Mouse (Mus musculus) heart, postnatal 0 days (tissue): ENCODE data around the gene Slc12a4. TPM values are rescaled to one million over a fixed set of nuclear protein-coding genes. Genes with fewer than 3 reads are reported as not detected.

Experiments
- ATAC-seq: fragments of 200-750 bp; cut with Nextera tagmentation; 2 replicates; pipeline ENCODE4 v1.8.0; 2017; ENCODE audit warnings: low read depth, moderate number of reproducible peaks, moderate library complexity; ENCODE audit not compliant: insufficient read depth
- DNase-seq: peaks from one replicate; pipeline ENCODE4 v3.0.0-alpha.2; 2016; ENCODE audit warnings: low spot score
- H3K27ac ChIP-seq: fragments of 300-500 bp; sonication (generic); 2 replicates; pipeline ENCODE4 v1.5.1; 2014; ENCODE audit warnings: low read depth, mild to moderate bottlenecking
- H3K27me3 ChIP-seq: fragments of 300-500 bp; sonication (generic); 2 replicates; pipeline ENCODE4 v1.6.1; 2014; ENCODE audit warnings: low read length, mixed read lengths; ENCODE audit not compliant: control insufficient read depth, insufficient read depth
- H3K36me3 ChIP-seq: fragments of 300-500 bp; sonication (generic); replicated peaks from 2 replicates; pipeline ENCODE4 v1.6.1; 2014; ENCODE audit warnings: low read length, mixed read lengths; ENCODE audit not compliant: control insufficient read depth, insufficient read depth
- H3K4me1 ChIP-seq: fragments of 300-500 bp; sonication (generic); 2 replicates; pipeline ENCODE4 v1.6.1; 2014; ENCODE audit warnings: antibody characterized with exemption; ENCODE audit not compliant: control insufficient read depth, insufficient read depth
- H3K4me2 ChIP-seq: fragments of 300-500 bp; sonication (generic); 2 replicates; pipeline ENCODE4 v1.6.1; 2014; ENCODE audit warnings: low read depth, mild to moderate bottlenecking, low read length, moderate library complexity
- H3K4me3 ChIP-seq: fragments of 300-500 bp; sonication (generic); 2 replicates; pipeline ENCODE4 v1.5.1; 2014; ENCODE audit warnings: low read depth, low read length
- H3K9ac ChIP-seq: fragments of 300-500 bp; sonication (generic); replicated peaks from 2 replicates; pipeline ENCODE4 v1.6.1; 2014; ENCODE audit warnings: low read depth, low read length, mixed read lengths
- H3K9me3 ChIP-seq: fragments of 300-500 bp; sonication (generic); replicated peaks from 2 replicates; pipeline ENCODE4 v1.6.1; 2016; ENCODE audit warnings: low read length; ENCODE audit not compliant: control insufficient read depth
- CTCF ChIP-seq: IDR thresholded peaks from 2 replicates; pipeline ENCODE4 v1.5.1; 2016; ENCODE audit warnings: antibody characterized with exemption, control low read depth, low read depth
- EP300 ChIP-seq: IDR thresholded peaks from 2 replicates; pipeline ENCODE4 v1.6.1; 2016; ENCODE audit warnings: antibody characterized with exemption, low read depth
- WGBS: fragments of 180-500 bp; shearing (Covaris S2); extraction: QIAGEN DNeasy Blood & Tissue Kit; methylation state at CpG from one replicate; pipeline ENCODE4 v1.1.7; 2014; 5-methylcytosine and 5-hydroxymethylcytosine counted together
- polyA plus RNA-seq: library from polyadenylated mRNA; unstranded; fragments of >200 nt; fragmentation: Nextera tagmentation; extraction: Ambion mirVana; gene quantifications from 2 replicates; pipeline ENCODE4 v1.2.1, GENCODE M21; 2015
- total RNA-seq: library from RNA; depleted of rRNA; stranded (reverse); fragments of >200 nt; gene quantifications from 2 replicates; pipeline ENCODE4 v1.2.3, GENCODE M21; 2014; ENCODE audit warnings: low replicate concordance

Slc12a4 gene
- total and polyA plus RNA-seq, 2 experiments from 2014 or later: 34.9 to 40.7 TPM

DNA sequence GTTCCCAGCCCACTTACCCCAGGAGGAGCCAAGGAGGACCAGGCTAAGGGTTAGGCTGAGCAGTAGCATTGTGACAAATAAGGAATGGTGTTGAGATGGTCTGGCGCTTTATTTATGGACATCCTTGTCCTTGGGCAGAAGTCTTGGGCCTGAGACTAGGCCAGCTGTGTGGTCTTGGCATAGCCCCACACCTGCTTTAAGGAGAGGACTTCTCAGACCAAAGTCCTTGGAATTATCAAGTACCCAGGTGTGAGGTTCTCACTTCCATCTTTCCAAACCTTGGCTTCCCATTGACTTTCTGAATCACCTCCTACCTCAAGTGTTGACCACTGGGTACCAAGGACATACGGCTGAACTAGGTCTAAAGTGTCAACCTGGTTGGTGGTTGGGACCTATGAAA lies 32.1 kb downstream of the Slc12a4 start, which contains the start of gene Ctrl:
Ctrl (minus strand) TSS at position 101 of the 400 bp plus-strand sequence.
- ATAC-seq (no peak), DNase-seq (no peak)
- TF ChIP-seq CTCF (no peak), EP300 (no peak)
- H3K27ac ChIP-seq: no peak within 1 kb of the TSS
- H3K4me2 ChIP-seq: no peak within 1 kb of the TSS
- H3K4me1 ChIP-seq: peaks cover 10% of the 10 kb centered on the region; the same call in 1 of the 2 replicates
- H3K9me3 ChIP-seq: no peaks in the 10 kb centered on the region
- H3K36me3 ChIP-seq: peaks cover 27% of the 10 kb centered on the region
- H3K4me3 ChIP-seq: no peak within 1 kb of the TSS
- H3K9ac ChIP-seq: 0 out of 2 replicates have a peak within 1 kb of the TSS, but pooled peaks have one; percentile 4
- H3K27me3 ChIP-seq: no peaks in the 10 kb centered on the region
- WGBS: 89% methylated on average over 2 of the region's 2 CpGs

DNA sequence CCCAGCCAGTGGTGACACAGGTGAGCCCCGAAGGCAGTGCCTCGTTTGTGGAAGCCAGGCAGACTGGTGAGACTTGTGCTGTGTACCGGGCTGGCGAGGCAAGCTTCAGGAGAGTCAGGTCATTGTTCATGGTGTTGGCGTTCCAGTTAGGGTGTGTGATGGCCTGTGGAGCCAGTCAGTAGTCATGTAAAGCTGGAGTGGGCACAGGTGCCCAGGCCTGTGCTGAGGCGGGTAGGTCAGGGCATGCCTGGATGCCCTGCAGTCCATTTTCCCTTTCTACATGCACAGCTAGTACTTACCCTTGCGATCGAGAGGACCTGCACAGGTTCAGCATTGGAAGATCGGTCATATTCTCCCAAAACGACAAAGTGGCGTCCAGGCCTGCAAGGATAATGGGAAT lies 33.4 kb downstream of the Slc12a4 start:
- H3K9ac ChIP-seq: no peak overlapping the region
- no peak for TF ChIP-seq CTCF
- TF ChIP-seq EP300: no peak
- no peaks in the 10 kb centered on the region for H3K9me3 ChIP-seq
- H3K27ac ChIP-seq: no peak overlapping the region
- no peak overlapping the region for H3K4me2 ChIP-seq
- H3K4me3 ChIP-seq: no peak overlapping the region
- peaks cover 27% of the 10 kb centered on the region for H3K36me3 ChIP-seq
- WGBS: 86% methylated on average over 11 of the region's 11 CpGs
- peaks cover 4% of the 10 kb centered on the region; the same call in 1 of the 2 replicates for H3K4me1 ChIP-seq
- ATAC-seq: no peak
- no peak for DNase-seq
- no peaks in the 10 kb centered on the region for H3K27me3 ChIP-seq

DNA sequence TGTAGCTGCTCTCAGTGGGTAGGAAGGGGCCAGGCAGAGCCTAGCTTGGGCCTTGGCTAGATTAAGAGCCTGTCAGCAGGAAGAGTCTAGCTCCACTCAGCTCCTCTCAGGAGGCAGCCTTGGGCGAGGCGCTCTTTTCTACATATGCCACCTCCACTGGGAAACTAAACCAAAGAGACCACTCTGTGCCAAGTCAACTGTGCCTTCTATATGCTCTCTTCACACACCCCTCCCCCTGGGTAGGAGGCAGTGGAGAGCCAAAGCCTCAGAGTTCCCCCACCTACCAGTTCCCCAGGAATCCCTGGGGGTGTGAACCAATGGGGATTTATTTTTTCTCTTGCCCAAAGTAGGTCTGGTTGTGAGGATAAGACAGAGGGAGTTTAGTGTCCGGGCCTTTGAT lies 34.6 kb downstream of the Slc12a4 start:
- no peaks in the 10 kb centered on the region for H3K27me3 ChIP-seq
- no peak for ATAC-seq
- H3K4me2 ChIP-seq: no peak overlapping the region
- WGBS: 81% methylated on average over 3 of the region's 3 CpGs
- no peaks in the 10 kb centered on the region for H3K9me3 ChIP-seq
- peaks cover 4% of the 10 kb centered on the region; the same call in 1 of the 2 replicates for H3K4me1 ChIP-seq
- no peak overlapping the region for H3K4me3 ChIP-seq
- DNase-seq: no peak
- H3K36me3 ChIP-seq: peaks cover 27% of the 10 kb centered on the region
- TF ChIP-seq EP300 (no peak), CTCF (no peak)
- no peak overlapping the region for H3K9ac ChIP-seq
- H3K27ac ChIP-seq: no peak overlapping the region

DNA sequence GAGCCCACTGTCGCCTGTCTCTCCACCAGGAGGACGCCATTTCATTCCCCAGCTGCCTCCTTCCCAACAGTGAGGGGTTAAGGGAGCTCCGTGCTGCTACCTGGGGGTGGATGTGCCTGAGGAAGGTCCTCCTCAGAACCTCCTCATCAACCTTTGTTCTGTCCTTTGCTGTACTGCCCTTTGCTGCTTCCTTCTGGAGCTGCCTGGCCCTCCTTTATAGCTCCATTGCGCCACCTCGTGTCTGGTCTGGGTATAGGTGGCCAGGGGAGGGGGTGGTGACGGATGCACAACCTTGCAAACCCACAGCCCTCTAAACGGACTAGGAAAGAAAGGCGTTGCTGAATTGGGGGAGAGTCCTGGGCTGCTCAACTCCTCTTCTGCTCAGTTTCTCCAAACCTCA lies 35.3 kb downstream of the Slc12a4 start:
- H3K9me3 ChIP-seq: no peaks in the 10 kb centered on the region
- no peak overlapping the region for H3K4me2 ChIP-seq
- WGBS: 22% methylated on average over 8 of the region's 8 CpGs
- no peak overlapping the region for H3K27ac ChIP-seq
- peak; percentile 62 for ATAC-seq
- H3K9ac ChIP-seq: no peak overlapping the region
- H3K36me3 ChIP-seq: peaks cover 24% of the 10 kb centered on the region
- no peaks in the 10 kb centered on the region for H3K4me1 ChIP-seq
- H3K27me3 ChIP-seq: no peaks in the 10 kb centered on the region
- TF ChIP-seq EP300: no peak
- TF ChIP-seq CTCF: peak; percentile 99
- DNase-seq: peak; percentile 71
- H3K4me3 ChIP-seq: no peak overlapping the region

DNA sequence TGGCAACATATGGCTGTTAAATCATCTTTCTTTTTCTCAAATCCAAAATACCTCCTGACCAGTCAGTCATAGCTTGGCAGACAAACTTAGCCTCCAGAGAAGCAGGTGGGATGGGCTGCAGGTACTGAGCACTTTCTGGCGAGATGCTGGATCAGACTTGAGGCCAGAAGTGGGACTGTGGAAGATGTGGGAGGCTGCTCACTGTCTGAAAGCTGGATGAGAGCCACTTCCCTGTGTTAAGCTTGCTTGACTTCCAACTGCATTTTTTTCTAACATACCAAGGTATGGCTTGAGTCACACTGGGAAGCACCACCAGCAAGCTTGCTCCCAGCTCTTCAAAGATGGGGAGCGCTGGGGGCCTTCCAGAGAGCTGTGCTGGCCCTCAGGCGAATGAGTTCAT lies 40.8 kb downstream of the Slc12a4 start:
- Histone ChIP-seq H3K27me3 (no peaks in the 10 kb centered on the region), H3K4me1 (no peaks in the 10 kb centered on the region), H3K36me3 (peaks cover 6% of the 10 kb centered on the region), H3K27ac (no peak overlapping the region), H3K9ac (no peak overlapping the region), H3K4me2 (no peak overlapping the region), H3K9me3 (no peaks in the 10 kb centered on the region), H3K4me3 (no peak overlapping the region)
- WGBS: 69% methylated on average over 3 of the region's 3 CpGs
- no peak for TF ChIP-seq CTCF
- no peak for TF ChIP-seq EP300
- DNase-seq: no peak
- ATAC-seq: no peak

DNA sequence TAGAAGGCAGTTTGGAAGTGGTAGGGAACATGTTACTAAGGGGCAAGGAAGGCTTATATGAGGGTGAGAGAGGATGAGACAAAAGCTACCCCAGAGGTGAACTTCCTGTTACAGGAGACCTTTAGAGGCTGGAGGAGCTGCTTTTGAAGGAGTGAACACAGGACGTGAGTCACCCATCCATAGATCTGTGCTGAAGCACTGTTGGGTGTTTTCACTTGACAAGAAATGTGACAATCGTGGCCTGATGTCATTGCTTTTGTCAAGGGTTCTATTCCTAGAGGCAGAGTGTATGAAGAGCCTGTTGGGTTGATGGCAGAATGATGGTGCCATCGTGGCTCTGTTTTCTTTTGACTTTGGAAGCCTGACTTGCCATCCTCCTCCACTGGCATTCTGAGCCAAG lies 46.5 kb downstream of the Slc12a4 start:
- no peak for ATAC-seq
- no peak overlapping the region for H3K4me2 ChIP-seq
- WGBS: 59% methylated on average over 3 of the region's 3 CpGs

More for the DNA sequence above, 46.5 kb downstream of the Slc12a4 start:
- DNase-seq: no peak
- Histone ChIP-seq H3K27me3 (no peaks in the 10 kb centered on the region), H3K9ac (no peak overlapping the region), H3K9me3 (no peaks in the 10 kb centered on the region), H3K27ac (no peak overlapping the region), H3K4me1 (no peaks in the 10 kb centered on the region), H3K36me3 (peaks cover 12% of the 10 kb centered on the region; the same call in 1 of the 2 replicates), H3K4me3 (no peak overlapping the region)
- TF ChIP-seq CTCF: no peak
- no peak for TF ChIP-seq EP300
